Mouse (Mus musculus) liver, adult 2 months (tissue): ENCODE measurements around the gene Hmga2.

Experiments
- CTCF ChIP-seq: fragments of 200-500 bp; IDR thresholded peaks from 2 replicates; pipeline ENCODE4 v1.5.1; 2011; ENCODE audit warnings: low read depth, low read length, control low read depth
- POLR2A ChIP-seq: fragments of 200-500 bp; IDR thresholded peaks from 2 replicates; pipeline ENCODE4 v1.6.1; 2011; ENCODE audit warnings: low read length, control low read depth; ENCODE audit not compliant: insufficient read depth; ENCODE audit errors: extremely low read depth

DNA sequence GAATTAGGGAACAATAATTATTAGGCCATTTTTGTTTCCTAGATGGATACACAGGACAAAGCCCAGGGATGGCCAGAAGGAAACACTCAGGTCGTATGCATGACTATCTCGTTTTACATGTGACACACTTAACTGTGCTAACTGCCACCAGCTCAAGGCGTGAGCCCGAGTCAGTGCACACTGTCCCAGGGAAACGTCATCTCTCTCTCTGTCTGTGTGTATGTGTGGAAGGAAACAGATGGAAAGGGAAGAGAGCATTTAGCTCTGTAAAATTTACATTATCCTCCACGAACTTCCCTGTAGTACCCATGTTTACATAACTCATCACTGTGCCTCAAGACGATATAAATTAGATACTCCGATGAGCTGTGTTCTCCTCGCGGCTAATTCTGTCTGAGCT is 105.1 kb downstream of the Hmga2 start:
- TF ChIP-seq CTCF (no peak), POLR2A (no peak)
